Mouse (Mus musculus): ENCODE measurements around the gene Ntsr1. TPM values are rescaled to one million over a fixed set of nuclear protein-coding genes. Genes with fewer than 3 reads are reported as not detected.

Gene Ntsr1
- polyA plus RNA-seq, 1 experiment from 2014 or later: 0.11 TPM

DNA sequence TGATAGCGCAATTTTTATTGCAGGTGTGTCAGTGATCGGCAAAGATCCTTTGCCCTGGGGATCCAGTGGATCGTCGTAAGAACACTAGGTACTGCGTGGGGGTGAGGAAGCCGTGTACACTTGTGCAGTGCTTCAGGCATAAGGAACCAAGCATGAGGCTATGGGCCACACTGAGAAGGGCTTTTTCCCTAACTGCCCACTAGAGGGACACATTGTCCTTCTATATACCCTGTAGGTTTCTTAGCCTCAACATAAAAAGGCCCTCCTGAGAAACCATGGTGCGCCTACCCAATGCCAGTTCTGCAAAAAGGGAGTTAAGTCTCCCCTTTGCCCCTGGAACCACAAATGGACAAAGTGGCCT, 26.7 kb upstream of the Ntsr1 start:
- Histone ChIP-seq H3K27ac (no peak overlapping the region), H3K27me3 (ENCODE audit: low read depth, poor library complexity, severe bottlenecking) (peaks cover 16% of the 10 kb centered on the region), H3K4me3 (no peak overlapping the region), H3K4me1 (peaks cover 24% of the 10 kb centered on the region), H3K36me3 (no peaks in the 10 kb centered on the region), H3K9me3 (replicated peaks) (no peaks in the 10 kb centered on the region)
- 38% methylated on average over 7 of the region's 7 CpGs for WGBS
- peak; percentile 41 for DNase-seq (ENCODE audit: low spot score)

DNA sequence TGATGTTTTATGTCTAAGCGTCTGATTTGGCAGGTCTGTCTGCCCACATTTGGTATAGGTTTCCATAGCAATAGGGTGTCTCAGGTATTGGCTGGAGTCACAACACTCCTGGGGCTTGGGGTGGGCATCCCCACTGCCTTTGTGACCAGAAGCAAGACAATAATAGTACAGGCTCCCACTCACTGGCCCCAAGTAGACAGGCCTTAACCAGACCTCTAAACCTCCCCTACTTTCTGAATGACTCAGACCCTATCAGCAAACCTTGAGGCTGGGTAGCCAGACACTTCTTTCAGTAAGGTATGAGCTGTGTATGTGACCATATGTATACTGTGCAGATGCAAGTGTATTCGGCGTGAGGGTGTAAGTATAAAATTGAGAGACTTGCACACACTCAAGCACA, 24.9 kb upstream of the Ntsr1 start:
- Histone ChIP-seq H3K4me1 (peaks cover 24% of the 10 kb centered on the region), H3K27ac (no peak overlapping the region), H3K9me3 (replicated peaks) (no peaks in the 10 kb centered on the region), H3K36me3 (no peaks in the 10 kb centered on the region), H3K27me3 (ENCODE audit: low read depth, poor library complexity, severe bottlenecking) (peaks cover 16% of the 10 kb centered on the region), H3K4me3 (no peak overlapping the region)
- WGBS: 96% methylated on average over 3 of the region's 3 CpGs
- no peak for DNase-seq (ENCODE audit: low spot score)

DNA sequence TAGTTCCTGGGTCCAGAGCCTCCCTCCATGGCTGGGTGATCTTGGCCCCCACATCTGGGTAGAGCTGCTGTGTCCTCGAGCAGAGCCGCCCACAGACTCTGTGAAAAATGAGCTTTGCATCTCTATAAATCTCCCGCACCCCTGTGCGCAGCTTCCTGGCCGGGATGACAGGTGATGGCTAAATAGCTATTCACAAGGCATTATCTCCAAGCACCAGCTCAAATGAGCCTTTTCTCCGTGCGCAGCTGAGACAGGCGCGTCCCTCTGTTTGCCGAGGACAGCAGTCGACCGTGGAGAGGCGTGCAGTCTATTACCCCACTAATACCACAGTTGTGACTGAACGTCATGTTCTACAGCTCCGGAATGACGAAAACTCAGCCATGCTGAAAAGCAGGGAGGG, 17.5 kb upstream of the Ntsr1 start:
- WGBS: 37% methylated on average over 16 of the region's 16 CpGs

DNA sequence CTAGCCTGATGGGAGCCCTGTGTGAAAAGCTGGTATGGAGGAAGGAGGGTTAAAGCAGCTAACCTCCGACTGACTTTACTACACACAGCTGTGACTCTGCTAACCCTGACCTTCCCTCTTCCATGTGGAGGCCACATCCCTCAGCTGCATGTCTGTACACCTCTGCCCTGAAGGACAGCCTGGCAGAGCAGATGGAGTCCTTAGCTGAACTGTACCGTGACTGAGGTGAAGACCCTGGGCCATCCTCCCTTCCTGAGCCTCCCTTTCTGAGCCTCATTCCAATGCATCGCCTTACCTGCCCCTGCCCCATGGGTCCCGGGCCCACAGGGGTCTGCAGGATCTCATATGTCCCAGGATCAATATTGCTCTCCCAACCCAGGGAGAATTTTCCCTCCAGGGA, 14.9 kb upstream of the Ntsr1 start:
- H3K9me3 ChIP-seq (replicated peaks): no peaks in the 10 kb centered on the region
- H3K4me3 ChIP-seq: no peak overlapping the region
- no peaks in the 10 kb centered on the region for H3K36me3 ChIP-seq
- H3K27me3 ChIP-seq (ENCODE audit: low read depth, poor library complexity, severe bottlenecking): peaks cover 57% of the 10 kb centered on the region
- no peak for DNase-seq (ENCODE audit: low spot score)
- H3K4me1 ChIP-seq: peaks cover 16% of the 10 kb centered on the region
- WGBS: 73% methylated on average over 4 of the region's 4 CpGs
- H3K27ac ChIP-seq: no peak overlapping the region

More for the DNA sequence above, 17.5 kb upstream of the Ntsr1 start:
- no peak overlapping the region for H3K27ac ChIP-seq
- H3K4me1 ChIP-seq: peaks cover 16% of the 10 kb centered on the region
- no peak overlapping the region for H3K4me3 ChIP-seq
- H3K27me3 ChIP-seq (ENCODE audit: low read depth, poor library complexity, severe bottlenecking): peaks cover 35% of the 10 kb centered on the region
- no peaks in the 10 kb centered on the region for H3K9me3 ChIP-seq (replicated peaks)
- no peak for DNase-seq (ENCODE audit: low spot score)
- H3K36me3 ChIP-seq: no peaks in the 10 kb centered on the region

DNA sequence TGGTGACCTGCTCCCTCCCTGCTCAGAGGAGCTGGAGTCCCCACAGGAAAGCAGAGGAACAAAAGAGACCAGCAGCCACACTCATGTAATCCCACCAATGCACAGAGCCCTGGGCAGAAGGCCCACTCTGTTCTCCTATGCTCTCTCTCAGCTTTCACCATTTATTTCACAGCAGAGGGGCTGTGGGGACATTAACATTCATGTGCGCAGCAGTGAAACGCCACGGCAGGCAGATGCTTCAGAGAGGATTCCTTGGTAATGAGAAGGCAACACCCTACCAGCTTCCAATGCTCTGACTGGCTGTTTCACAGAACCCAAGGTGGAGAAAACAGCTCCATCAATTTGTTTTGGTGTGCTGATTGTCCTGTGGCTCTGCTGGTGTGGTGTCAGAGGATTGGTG, 14.5 kb upstream of the Ntsr1 start:
- H3K4me3 ChIP-seq: no peak overlapping the region

DNA sequence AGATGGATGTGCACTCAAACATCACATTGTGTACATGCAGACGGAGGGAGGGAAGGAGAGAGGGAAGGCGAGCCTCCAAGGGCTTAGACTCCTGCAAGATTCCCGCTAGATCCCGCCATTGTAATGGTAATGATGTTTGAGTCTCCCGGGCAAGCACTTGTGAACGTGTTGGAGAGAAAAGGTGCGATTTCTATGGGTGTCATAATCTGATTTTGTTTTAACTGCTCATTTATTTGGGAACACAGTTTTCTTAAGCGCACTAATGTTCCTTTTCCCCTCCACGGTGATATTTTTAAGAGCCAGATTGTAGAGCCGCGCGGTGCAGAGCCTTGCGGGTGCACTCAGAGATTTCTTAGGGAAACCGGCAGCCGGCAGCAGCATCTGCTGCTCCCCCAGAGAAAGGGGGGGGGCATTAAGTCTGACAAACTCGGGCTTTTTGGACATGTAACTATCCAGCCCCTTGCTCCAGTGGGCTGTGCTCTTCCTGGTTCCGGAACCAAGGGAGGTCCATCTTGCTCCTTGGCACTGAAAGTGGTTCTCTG, 11.5 kb upstream of the Ntsr1 start:
- DNase-seq (ENCODE audit: low spot score): no peak
- H3K36me3 ChIP-seq: no peaks in the 10 kb centered on the region
- H3K4me3 ChIP-seq: no peak overlapping the region
- H3K27me3 ChIP-seq (ENCODE audit: low read depth, poor library complexity, severe bottlenecking): peaks cover 42% of the 10 kb centered on the region
- H3K4me1 ChIP-seq: no peaks in the 10 kb centered on the region
- H3K27ac ChIP-seq: no peak overlapping the region
- 26% methylated on average over 17 of the region's 17 CpGs for WGBS
- no peaks in the 10 kb centered on the region for H3K9me3 ChIP-seq (replicated peaks)

More for the DNA sequence above, 14.5 kb upstream of the Ntsr1 start:
- peaks cover 57% of the 10 kb centered on the region for H3K27me3 ChIP-seq (ENCODE audit: low read depth, poor library complexity, severe bottlenecking)
- no peaks in the 10 kb centered on the region for H3K9me3 ChIP-seq (replicated peaks)
- peaks cover 16% of the 10 kb centered on the region for H3K4me1 ChIP-seq
- WGBS: 68% methylated on average over 3 of the region's 3 CpGs
- no peak for DNase-seq (ENCODE audit: low spot score)
- no peaks in the 10 kb centered on the region for H3K36me3 ChIP-seq
- no peak overlapping the region for H3K27ac ChIP-seq

DNA sequence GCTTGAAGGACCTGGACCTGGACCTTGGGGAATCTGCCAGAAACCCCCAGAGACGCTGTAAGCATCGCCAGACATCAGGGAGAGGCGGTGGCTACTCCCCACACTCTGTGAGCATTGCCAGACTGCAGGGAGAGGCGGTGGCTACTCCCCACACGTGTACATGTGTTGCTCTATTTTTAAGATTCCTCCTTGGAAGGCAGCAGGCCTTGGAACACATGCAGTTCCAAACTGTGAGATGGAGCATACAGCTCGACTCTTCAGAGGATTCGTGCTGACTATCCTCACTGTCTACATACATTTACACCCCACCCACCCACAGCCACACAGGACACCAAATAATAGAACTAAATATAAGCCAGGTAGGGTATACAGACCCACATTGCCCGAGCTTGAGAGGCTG, 3.9 kb upstream of the Ntsr1 start:
- no peaks in the 10 kb centered on the region for H3K9me3 ChIP-seq (replicated peaks)
- H3K4me3 ChIP-seq: no peak overlapping the region
- H3K4me1 ChIP-seq: peaks cover 18% of the 10 kb centered on the region
- 79% methylated on average over 8 of the region's 8 CpGs for WGBS
- no peak overlapping the region for H3K27ac ChIP-seq
- peaks cover 49% of the 10 kb centered on the region for H3K27me3 ChIP-seq (ENCODE audit: low read depth, poor library complexity, severe bottlenecking)
- no peaks in the 10 kb centered on the region for H3K36me3 ChIP-seq
- DNase-seq (ENCODE audit: low spot score): no peak

DNA sequence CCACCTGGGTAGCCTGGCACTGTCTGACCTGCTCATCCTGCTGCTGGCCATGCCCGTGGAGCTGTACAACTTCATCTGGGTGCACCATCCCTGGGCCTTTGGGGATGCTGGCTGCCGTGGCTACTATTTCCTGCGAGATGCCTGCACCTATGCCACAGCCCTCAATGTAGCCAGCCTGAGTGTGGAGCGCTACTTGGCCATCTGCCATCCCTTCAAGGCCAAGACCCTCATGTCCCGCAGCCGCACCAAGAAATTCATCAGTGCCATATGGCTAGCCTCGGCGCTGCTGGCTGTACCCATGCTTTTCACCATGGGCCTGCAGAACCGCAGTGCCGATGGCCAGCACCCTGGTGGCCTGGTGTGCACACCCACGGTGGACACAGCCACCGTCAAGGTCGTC, 950 bp downstream of the Ntsr1 start:
- peaks cover 77% of the 10 kb centered on the region for H3K27me3 ChIP-seq (ENCODE audit: low read depth, poor library complexity, severe bottlenecking)

DNA sequence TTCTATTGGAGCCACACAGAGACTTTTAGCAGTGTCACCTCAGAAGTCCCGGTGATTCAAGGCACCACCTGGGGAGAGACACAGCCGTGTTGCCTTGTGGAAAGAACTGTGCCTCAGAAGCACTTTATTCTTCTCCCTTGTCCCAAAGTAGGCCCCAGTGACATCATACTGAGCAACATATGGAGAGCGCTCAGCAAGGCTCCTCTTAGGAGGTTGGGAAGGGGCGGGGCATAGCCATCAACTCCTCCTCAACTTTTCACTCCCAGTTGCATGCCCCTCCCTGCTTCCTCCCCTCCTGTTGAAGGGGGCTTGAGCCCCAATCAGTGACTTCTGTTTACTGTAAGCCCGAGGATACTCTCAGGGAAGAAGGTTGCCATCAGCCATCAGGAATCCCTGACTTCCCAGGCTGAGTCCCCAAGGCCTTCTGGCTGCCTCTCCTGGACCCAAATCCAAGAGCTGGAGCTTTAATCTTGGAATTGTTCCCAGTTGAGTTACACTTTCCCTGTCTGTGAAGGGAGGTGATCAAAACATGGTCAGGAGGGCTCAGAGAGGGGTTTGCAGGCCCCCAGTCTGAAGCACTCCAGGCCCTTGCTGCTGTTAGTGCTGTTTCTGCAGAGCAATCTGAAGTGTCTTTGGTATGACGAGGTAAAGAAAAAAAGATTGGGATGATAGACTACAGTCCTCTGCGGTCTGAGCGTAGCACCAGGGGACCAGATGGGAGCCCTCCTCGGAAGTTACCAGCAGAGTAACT, 1.6 kb downstream of the Ntsr1 start:
- DNase-seq (ENCODE audit: low spot score): no peak
- Histone ChIP-seq H3K27ac (no peak overlapping the region), H3K4me3 (no peak overlapping the region), H3K36me3 (no peaks in the 10 kb centered on the region), H3K27me3 (ENCODE audit: low read depth, poor library complexity, severe bottlenecking) (peaks cover 77% of the 10 kb centered on the region), H3K9me3 (replicated peaks) (no peaks in the 10 kb centered on the region), H3K4me1 (peaks cover 27% of the 10 kb centered on the region)
- WGBS: 40% methylated on average over 9 of the region's 9 CpGs

More for the DNA sequence above, 950 bp downstream of the Ntsr1 start:
- Histone ChIP-seq H3K9me3 (replicated peaks) (no peaks in the 10 kb centered on the region), H3K4me3 (no peak overlapping the region), H3K27ac (no peak overlapping the region), H3K36me3 (no peaks in the 10 kb centered on the region), H3K4me1 (peaks cover 25% of the 10 kb centered on the region)
- no peak for DNase-seq (ENCODE audit: low spot score)
- whole genome bisulfite sequencing: 40% methylated on average over 13 of the region's 13 CpGs

DNA sequence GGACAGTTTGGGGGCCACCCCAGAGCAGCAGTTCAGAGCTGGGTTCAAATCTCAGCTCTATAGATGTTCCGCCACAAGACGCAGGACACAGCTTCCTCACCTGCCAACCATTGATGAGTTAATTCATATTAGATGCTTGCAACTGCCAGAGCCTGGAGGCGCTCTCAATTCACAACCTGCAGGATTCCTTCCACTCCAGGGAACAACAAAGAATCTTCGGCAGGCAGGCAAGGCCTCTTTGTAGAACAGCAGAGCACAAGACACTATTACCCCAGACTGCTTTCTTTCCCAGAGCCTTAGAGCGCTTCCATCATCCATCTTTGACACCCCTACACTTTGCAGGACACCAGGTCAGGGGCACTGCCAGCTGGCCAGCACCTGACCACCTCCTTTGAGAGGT, 6.5 kb downstream of the Ntsr1 start:
- Histone ChIP-seq H3K9me3 (replicated peaks) (no peaks in the 10 kb centered on the region), H3K27me3 (ENCODE audit: low read depth, poor library complexity, severe bottlenecking) (peaks cover 34% of the 10 kb centered on the region), H3K36me3 (no peaks in the 10 kb centered on the region), H3K4me3 (no peak overlapping the region), H3K4me1 (peaks cover 26% of the 10 kb centered on the region), H3K27ac (no peak overlapping the region)
- 70% methylated on average over 5 of the region's 5 CpGs for WGBS
- DNase-seq (ENCODE audit: low spot score): no peak

DNA sequence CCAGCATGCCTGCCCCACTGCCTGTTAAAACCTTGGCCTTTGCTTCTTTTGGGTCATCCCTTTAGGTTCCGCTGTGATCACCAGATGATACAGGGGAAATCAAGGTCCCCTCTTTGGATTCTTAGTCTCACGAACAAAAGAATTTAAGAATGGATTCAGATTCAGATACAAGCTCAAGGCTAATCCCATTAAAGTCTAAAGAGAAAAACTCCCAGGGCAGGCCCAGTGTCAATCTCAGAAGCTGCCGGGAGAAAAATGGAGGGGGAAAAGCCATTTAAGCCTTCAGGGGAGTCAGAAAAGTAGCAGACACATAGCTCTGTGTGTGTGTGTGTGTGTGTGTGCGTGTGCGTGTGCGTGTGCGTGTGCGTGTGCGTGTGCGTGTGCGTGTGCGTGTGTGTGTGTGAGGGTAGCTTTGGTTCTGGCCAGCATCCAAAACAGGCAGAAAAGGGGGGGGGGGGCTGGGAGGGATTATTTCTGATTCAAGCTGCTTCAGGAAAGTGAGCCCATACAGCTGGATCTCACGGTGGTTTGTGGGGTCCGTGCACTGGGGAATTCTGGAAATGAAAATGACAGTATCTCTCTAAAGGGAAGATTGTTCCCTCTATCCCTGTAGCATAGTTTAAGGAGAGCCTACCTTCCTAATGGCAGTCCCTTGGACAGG, 8.8 kb downstream of the Ntsr1 start:
- H3K36me3 ChIP-seq: no peaks in the 10 kb centered on the region
- peaks cover 45% of the 10 kb centered on the region for H3K4me1 ChIP-seq
- H3K27me3 ChIP-seq (ENCODE audit: low read depth, poor library complexity, severe bottlenecking): peaks cover 20% of the 10 kb centered on the region; the same call in 1 of the 2 replicates
- DNase-seq (ENCODE audit: low spot score): no peak
- H3K9me3 ChIP-seq (replicated peaks): no peaks in the 10 kb centered on the region
- WGBS: 83% methylated on average over 14 of the region's 14 CpGs
- no peak overlapping the region for H3K4me3 ChIP-seq
- H3K27ac ChIP-seq: no peak overlapping the region

DNA sequence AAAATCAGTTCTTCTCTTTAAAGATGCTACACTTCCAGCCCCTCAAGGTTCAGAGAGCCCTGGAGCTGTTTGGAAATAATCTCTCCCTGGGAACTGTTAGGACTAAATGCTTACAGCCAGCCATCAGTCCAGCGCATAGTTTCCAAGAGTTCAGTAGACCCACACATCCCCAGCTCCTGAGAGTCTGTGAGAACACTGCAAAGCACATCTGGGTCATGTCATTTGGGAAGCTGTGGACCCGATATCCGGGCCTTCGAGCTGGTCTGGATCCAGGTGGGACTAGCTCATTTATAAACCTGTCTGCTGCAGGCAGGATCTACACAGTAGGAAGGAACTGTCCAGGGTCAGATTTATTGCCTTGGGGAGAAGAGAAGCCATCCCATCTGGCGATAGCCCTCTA, 11.1 kb downstream of the Ntsr1 start:
- WGBS: 47% methylated on average over 5 of the region's 5 CpGs
- Histone ChIP-seq H3K27me3 (ENCODE audit: low read depth, poor library complexity, severe bottlenecking) (peaks cover 11% of the 10 kb centered on the region; the same call in 1 of the 2 replicates), H3K4me3 (no peak overlapping the region), H3K36me3 (no peaks in the 10 kb centered on the region), H3K27ac (no peak overlapping the region), H3K4me1 (peaks cover 58% of the 10 kb centered on the region), H3K9me3 (replicated peaks) (no peaks in the 10 kb centered on the region)
- DNase-seq (ENCODE audit: low spot score): no peak

DNA sequence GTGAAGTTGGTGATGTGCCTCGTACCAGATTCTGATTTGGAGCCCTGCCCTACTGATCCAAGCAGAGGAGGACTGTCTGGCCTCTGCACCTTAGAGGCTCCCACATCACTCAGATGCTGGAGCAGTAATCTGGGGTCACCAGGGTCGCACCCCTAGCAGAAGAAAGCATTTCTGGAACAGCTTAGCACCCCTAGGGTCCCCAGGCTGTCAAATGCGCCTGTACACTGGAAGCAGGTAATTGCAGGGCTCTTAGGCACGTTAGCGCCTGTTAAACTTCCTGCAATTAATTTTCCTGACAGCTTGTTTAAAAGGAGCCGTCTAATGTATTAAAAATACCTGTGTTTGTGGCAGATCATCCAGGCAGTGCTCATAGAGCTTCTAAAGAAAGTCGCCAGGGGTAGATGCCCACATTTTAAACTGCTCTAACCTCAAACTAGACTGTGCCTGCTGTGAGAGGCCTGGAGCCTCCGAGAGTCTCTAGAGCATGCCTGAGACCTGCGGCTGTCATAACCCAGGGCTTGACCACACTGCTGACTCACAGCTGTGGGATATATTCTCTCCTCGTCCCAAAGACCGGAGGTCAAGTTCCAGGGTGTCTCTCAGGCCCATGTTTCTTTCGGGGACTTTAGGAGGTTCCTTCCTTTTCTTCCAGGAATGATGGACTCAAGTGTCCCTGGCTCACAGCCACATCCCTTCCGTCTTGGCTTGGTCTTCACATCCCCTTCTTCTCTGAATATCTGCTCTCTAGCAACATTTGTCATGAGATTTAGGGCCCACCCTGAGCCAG, 12.3 kb downstream of the Ntsr1 start:
- peak overlapping the region; percentile 14; the same call in 1 of the 2 replicates for H3K27ac ChIP-seq
- H3K4me1 ChIP-seq: peaks cover 50% of the 10 kb centered on the region
- no peaks in the 10 kb centered on the region for H3K9me3 ChIP-seq (replicated peaks)
- peaks cover 11% of the 10 kb centered on the region; the same call in 1 of the 2 replicates for H3K27me3 ChIP-seq (ENCODE audit: low read depth, poor library complexity, severe bottlenecking)
- H3K4me3 ChIP-seq: no peak overlapping the region
- DNase-seq (ENCODE audit: low spot score): no peak
- WGBS: 30% methylated on average over 13 of the region's 13 CpGs
- H3K36me3 ChIP-seq: no peaks in the 10 kb centered on the region

Measured in limb, embryonic 10.5 days (tissue).